Mouse (Mus musculus) frontal cortex, adult 2 months (tissue): Measurements from ENCODE around the gene Ppp2r5d. TPM values are rescaled to one million over a fixed set of nuclear protein-coding genes. Genes with fewer than 3 reads are reported as not detected.

Experiments
- DNase-seq, 2 experiments: peaks; one replicate each; pipeline ENCODE4 v3.0.0; 2022; ENCODE audit warnings: low spot score in 1 of 2; ENCODE audit errors: extremely low spot score in 1 of 2
- polyA plus RNA-seq: library from polyadenylated mRNA; depleted of rRNA; stranded (reverse); fragments of >200 nt; gene quantifications from 2 replicates; pipeline ENCODE4 v1.2.3, GENCODE M21; 2012

Ppp2r5d gene
- polyA plus RNA-seq, 1 experiment, result 95.5 TPM

DNA sequence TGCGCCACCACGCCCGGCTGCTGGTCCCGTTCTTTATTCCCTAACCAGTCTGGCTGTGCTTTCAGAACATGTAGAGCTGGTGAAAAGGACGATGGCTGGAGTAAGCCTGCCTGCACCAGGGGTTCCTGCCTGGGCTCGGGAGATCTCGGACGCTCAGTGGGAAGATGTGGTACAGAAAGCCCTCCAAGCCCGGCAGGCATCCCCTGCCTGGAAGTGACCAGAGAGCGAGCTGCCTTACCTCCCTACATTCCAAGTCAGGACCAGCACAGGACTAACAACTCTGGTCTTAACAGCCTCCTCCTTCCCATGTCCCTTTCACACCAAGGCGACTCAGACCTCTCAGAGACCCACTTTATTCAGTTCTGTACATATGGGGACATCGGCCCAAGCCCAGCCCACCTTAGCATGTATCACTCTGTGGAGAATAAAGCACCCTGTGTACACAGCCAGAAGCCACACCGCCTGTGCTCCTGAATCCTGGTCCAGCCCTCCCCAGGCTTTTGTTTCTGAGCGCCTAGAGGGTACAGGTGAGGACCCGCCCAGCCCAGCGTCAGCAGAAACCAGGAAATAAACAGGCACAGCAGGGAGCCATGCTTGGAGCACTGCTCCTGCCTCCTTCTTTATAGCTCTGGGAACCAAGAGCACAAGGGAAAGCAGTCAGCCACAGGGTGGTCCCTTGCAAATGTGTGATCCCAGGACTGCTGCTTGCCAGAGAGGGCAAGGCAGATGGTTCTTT, 22.1 kb downstream of the Ppp2r5d start:
- DNase-seq, result no peak

DNA sequence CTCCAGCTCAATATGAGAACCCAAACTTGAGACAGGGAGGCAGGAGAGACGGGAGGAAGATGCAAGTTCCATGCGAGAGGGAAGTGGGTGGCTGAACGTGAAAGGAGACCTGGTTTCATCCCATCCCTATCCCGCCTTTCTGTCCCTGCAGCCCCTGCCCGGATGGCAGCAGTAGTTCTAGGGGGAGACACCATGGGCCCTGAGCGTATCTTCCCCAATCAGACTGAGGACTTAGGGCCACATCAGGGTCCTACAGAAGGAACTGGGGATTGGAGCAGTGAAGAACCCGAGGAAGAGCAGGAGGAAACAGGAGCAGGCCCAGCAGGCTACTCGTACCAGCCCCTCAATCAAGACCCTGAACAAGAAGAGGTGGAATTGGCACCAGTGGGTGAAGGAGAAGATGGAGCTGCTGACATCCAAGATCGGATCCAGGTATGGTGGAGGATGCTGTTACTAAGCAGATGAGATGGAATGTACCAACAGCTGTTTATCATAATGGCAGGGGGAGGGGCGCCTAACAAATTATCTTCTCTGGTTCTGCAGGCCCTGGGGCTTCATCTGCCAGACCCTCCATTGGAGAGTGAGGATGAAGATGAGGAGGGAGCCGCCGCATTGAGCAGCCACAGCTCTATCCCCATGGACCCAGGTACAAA, 23.3 kb downstream of the Ppp2r5d start:
- DNase-seq, result no peak

DNA sequence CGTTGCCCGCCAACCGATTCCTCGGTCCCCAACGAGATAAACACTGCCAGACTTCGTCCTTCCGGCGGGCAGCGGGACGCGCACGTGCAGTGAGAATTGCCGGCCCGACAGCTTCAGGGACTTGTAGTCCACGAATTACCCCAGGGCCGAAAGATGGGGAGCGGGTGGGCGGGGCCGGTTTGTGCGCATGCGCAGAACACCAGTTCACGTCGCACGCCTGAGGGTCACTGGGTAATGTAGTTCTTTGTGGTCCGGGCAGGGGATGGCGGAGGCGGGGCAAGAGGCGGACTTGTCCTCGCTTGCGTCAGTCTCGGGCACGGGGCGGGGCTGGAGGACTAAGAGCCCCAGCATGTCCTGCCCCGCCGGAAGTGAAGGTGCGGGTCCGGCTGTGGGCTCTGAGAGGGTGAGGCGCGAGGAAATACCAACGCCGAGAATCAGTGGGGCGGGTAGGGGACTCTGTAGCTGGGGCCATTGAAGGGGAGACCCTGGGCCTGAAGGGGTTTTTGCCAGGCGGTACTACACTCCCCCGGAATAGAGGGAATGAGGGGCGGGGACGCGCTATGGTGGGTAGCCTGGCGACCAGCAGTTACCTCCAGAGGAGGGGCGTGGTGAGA, 24.0 kb downstream of the Ppp2r5d start, which contains the start of gene Klhdc3:
Klhdc3 (minus strand) TSS at position 155 of the 614 bp plus-strand sequence.
- DNase-seq, result peak; percentile 95 to 97

DNA sequence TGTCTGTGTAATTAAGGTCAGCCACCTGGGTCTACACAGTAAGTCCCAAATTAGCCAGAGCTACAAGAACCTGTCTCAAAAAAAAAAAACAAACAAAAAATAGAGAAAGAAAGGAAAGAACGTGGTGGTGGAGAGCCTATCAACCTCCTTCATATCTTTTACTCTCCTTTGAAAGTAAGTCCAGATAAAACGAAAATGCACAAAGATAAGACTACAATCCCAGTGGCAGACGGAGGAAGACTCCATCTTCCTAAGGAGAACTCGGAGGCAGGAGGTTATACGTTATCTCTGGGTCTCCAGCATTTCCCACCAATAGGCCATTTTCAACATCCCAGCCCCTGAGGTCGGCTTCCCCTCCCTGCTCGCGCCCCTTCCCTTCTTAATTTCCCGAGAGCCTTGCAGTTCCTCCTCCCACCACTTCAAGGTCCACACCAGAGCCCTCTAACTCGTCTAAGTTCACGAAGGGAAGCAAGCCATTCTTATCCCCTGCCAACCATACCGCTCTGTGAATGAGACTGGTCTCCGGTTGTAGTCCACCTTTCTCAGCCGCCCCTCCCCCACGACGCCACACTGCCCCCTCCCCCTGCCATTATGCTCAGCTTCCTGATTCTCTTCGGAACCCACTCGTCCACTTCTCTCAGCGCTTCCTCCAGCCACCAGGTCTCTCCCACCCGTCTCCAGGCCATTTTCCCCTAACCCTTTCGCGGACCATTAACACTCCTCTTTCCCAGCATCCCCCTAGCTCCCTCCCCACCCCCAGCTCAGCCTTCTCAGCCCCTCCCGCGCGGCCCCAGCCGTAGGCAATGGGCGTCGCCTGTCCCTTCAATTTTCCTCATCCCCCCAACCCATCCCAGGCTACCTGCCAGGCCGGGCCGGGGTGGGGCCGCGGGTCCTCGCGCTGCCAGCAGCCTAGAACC, 24.8 kb downstream of the Ppp2r5d start:
- peak in 1 of 2 experiments; percentile 40 for DNase-seq

DNA sequence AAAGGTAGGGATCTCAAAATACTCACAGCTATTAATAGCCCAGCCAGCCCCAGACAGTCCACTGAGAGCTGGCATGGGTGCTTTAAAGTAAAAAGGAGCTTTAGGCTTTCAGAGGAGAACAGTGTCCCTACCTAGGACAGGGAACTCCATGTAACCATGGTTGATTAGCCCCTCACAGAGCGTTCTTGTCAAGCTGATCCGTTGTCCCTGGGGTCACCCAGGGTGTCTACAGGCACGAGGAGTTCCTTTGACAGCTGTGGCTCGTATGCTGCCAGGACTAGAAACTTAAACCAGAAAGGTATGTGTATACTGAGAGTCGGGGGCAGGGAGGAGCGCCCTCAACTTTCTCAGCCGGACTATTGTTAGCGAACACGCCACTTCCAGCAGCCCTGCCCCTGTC, 26.0 kb downstream of the Ppp2r5d start:
- no peak for DNase-seq

DNA sequence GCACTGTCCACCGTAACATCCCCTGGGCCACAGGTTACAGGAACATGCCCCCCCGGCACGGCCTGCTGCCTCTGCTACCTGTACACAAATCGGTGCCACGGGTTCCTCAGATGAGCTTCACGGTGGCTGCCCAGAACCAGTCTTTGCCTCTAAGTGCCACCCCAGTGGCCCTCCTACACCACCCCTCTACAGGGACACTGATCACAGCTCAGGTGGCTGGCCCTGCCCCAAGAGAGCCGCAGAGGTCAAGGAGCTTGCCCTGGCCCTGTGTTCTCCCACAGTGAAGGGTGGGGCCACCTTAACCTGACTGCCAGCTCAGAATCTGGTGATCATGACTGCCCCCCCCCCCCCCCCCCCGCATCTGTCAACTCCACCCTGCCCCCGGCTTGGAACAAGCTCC, 26.5 kb downstream of the Ppp2r5d start, which contains the start of gene Mea1:
Mea1 (plus strand) TSS at position 378 of the 400 bp plus-strand sequence.
- no peak for DNase-seq

DNA sequence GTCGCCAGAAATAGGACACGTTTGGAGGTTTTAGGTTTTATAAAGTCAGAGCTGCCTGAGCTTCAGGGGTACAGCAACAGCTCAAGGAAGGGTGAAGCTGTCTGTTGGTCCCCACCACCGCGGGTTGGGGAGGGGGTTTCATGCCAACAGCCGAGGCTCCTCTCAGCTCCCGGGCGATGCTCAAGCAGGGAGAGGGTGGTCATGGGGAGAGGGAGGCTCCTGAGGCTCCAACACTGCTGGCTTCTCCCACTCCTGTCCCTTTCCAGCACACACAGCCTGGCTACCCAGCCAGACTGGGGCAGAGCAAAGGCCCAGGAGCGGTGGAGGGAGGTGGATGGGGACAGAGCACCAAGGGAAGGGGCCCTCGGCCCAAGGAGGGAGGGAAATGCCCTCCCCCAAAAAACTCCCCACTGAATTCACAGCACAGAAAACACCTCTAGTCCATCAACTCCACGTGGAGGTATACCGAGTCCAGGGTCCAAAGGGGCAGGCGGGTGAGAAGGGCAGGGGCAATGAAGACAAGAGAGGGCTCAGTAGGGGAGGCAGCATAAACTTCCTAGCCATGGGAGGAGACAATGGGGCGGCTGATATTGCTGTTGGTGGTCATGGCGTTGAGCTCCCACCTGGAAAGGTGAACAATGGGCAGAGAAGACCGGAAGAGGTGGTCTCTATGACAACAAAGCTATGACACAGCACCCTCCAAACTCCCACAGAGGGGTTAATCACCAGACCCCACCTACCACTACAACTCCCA, 30.2 kb downstream of the Ppp2r5d start:
- DNase-seq, result no peak

DNA sequence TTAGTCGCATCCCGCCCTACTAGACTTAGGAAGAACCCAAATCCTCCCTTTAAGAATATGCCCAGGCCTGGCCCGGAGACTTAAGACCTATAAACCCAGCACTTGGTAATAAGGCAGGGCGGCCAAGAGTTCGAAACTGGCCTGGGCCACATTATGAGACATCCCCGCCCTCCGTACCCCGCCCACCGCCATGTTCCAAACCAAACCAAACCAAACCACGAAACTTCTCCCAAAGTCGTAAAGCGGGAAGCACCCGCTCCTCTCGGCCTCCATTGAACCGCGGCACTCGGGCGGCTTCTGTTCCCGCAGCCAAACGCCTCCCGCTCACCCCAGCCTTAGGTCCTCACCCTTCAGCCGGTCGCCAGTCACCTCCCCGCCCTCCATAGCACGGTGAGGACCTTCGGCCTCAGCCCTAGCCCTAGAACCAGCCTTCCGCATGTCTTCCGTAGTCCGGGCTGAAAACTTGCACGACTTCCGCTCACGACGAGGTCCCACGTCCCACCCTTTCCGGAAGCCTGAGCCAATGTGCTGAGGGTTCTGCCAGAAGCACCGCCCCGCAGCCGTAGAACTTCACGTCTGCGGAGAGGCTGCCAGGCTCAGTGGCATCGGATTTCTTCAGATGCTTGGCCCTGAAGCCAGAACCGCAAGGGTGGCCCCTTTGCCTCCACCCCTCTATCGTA, 30.9 kb downstream of the Ppp2r5d start, which contains the start of gene Rrp36:
Rrp36 (minus strand) TSS at position 503 of the 680 bp plus-strand sequence.
- DNase-seq, result peak; percentile 85 to 92

DNA sequence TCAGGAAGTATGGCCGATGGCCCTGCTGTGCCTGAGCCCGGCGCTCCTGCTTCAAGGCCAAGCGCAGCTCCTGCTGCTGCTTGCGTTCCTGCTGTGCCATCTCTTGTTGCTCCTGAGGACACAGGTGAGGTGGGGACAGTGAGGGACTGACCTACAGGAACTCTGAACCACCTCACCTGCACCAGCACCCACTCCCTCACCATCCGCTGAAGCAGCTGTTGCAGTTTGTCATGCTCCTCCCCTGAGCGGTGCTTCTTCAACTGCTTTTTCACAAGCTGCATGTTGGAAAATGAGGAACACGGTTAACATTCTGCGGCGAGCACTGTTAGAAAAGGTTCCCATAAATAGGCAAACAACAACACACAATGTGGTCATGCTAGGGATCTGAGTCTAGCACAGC, 35.0 kb downstream of the Ppp2r5d start:
- no peak for DNase-seq

DNA sequence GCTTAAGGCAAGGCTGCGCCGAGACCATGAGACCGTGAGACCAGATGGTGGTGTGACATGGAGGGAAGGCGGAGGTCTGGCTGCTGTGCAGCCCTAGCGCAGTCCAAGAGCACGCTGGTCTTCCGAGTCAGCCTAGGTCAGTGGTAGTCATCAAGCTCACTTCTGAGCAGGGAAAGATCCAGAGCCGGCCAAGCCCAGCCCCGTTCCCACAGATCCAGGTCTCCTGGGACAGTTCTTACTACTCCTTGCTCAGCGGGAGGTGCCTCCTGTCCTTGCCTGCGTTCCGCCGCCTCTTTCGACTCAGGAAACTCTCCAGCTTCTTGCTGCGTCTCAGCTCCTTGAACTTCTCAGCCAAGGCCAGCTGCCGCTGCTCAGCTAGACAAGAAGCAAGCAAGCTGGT, 37.2 kb downstream of the Ppp2r5d start:
- DNase-seq, result no peak

DNA sequence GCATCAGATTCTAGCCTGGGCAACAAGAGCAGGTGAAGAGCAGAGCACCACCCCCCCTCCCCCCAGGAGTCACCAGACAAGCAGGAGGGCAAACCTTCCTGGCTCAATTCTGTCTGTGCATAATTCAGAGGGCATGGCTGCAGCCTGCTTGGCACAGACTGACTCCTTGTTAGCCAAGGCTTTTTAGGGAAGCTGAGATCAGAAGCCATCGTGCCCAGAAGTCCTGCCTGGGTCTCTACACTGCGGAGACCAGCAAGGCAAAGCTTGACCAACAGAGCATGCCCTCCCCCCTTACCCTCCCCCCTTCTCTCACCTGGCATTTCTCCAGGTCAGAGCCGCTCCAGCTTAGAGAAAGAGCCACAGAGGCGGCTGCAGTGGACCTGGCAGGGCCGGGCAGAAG, 42.2 kb downstream of the Ppp2r5d start:
- DNase-seq, result no peak

DNA sequence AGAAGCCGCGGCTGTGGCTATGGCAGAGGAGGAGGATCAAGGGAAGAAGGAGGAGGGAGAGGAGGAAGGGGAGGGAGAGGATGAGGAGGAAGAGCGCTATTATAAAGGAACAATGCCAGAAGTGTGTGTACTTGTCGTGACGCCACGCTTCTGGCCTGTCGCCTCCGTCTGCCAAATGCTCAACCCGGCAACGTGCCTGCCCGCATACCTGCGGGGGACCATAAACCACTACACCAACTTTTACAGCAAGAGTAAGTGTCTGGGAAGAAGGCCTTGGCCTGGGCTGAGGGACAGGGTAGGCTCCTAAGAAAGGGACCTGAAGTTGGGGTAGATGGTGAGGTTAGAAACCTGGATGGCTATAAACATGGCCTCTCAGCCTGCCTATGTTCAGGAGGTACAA, 42.9 kb downstream of the Ppp2r5d start:
- DNase-seq, result no peak

DNA sequence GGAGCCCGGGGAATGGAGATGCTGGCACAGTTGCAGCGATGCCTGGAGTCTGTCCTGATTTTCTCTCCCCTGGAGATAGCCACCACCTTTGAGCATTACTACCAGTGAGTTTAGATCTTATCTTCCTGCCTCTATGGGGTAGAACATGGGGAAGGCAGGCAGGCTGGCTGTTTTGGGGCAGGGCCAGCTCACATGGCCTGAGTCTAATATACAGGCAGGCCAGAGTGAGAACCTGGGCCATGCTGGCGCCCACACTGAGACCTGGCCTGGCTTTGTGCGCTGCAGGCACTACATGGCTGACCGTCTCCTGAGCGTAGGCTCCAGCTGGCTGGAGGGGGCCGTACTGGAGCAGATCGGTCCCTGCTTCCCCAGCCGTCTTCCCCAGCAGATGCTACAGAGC, 43.6 kb downstream of the Ppp2r5d start:
- DNase-seq, result no peak

DNA sequence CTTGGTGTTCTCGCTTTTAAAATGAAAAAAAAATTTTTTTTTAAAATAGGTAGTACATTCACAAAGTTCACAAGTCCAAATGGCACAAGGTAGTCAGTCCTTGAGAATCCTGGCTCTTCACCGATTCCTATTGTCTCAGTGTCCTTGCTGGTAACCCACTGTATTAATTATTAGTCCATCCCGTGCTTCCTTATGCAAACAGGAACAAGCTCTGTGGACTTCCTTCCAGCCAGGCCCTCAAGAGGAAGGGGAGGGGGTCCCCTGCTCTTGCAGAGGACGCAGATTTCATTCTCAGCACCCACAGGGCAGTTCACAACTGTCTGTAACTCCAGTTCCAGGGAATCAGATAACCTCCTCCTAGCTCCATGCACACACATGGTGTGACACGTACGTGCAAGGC, 48.9 kb downstream of the Ppp2r5d start:
- no peak for DNase-seq

DNA sequence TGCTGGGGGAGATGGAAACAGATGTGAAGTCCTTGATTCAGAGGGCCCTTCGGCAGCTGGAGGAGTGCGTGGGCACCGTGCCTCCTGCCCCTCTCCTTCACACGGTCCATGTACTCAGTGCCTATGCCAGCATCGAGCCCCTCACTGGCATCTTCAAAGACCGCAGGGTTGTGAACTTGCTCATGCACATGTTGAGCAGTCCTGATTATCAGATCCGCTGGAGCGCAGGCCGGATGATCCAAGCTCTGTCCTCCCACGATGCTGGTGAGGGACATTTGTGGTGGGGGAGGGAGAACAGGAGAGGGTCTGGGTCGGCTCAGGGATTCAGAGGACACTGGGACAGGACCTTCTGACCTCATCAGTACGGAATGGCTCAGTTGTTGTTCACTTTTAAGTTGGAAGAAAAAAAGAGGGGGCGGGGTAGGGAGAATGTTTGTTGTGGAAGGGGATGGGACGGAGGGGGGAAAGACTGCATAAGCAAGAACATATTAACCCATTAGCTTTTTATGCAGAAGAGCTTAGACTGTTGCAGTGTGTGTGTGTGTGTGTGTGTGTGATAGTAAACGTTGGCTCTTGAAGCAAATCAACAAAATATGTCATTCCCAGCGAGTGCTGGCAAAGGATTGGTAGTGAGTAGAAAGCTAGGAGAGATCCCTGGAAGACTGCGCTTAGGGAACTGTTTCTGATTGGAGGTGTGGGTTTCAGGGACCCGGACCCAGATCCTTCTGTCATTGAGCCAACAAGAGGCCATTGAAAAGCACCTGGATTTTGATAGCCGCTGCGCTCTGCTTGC, 53.0 kb downstream of the Ppp2r5d start:
- DNase-seq, result no peak

DNA sequence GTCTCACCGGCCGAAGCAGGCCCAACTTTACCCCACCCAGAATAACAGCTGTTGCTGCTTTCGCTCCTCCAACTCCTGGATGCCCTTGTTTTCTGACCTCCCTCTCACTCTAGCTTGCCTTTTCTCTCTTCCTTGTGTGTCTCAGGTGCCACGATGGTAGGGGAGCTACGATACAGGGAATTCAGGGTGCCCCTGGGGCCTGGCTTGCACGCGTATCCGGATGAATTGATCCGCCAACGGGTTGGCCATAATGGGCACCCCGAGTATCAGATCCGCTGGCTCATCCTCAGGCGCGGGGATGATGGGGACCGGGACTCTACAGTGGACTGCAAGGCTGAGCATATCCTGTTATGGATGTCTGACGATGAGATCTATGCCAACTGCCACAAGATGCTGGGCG, 53.6 kb downstream of the Ppp2r5d start:
- no peak for DNase-seq

DNA sequence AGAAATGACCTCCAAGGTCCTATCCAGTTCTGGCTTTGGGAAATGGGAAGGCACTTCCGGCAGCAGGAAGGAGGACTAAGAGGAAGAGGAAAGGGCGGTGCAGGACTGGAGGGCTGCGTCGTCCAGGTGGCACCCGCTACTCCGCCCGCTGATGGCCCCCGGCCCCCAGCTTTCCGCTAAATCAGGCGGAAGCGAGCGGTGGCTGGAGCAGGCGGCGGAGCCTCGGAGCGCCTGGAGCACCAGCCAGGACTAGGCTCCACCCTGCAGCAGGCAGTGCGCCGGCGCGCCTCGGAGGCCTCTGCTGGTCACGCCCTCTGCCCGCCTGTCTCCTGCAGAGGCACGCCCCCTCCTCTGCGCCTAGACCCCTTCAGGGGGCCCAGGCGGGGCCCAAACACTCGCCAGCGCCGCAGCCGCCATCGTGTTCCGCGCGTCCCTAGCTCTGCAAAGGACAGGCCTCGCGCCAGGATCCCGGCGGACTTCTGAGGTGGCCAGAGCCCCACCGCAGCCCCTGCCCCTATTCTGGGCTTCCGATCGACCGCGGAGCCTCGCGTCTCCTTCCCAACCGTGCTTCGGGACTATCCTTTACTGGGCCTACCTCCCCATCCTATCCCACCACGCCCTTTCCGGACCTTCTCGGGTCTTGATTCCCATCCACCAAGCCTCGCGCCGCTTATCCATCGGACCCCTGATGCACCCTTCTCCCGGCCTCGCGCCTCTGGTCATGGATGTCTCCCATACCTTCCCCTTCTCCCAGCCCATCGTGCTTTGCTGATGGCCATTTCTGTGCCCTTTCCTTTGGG, 54.5 kb downstream of the Ppp2r5d start, which contains the start of gene Cul7:
Cul7 (plus strand) TSS at position 106 of the 800 bp plus-strand sequence.
- peak; percentile 85 to 91 for DNase-seq

DNA sequence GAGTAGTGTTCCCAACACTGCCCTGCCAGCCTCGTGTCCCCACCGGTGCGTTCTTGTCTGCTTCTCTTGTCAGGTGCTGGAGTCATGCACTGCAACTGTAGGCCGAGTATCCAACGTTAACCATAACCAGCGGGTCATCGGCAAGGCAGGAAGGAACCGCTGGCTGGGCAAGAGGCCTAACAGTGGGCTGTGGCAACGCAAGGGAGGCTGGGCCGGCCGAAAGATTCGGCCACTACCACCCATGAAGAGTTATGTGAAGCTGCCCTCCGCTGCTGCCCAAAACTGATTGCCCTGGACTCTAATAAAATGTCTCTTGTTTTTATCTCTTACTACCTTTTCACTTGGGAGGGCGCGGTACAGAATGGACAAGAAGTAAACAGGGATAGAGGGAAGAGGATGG, 55.1 kb downstream of the Ppp2r5d start:
- DNase-seq, result no peak
